8 mouse cellular contexts compared by ENCODE assay signal in genomic region chr1:87846801-87847474, GRCm38 (mm10). TPM values are rescaled to one million over a fixed set of nuclear protein-coding genes. Genes with fewer than 3 reads are reported as not detected.
A peak's percentile ranks its signal among the peaks of the same experiment; 100 is the strongest.
DNase-seq lines count a peak whose midpoint lies in the region; ATAC-seq lines count a peak whose summit lies in the region.

No protein-coding gene starts in this region.

- H3K9me3 ChIP-seq in embryonic facial prominence, embryonic 10.5 days: no peaks in the 10 kb centered on the region
- no peaks in the 10 kb centered on the region for H3K9me3 ChIP-seq in intestine, embryonic 16.5 days (ENCODE audit: control insufficient read depth, low read length)
- H3K9me3 ChIP-seq in liver, embryonic 16.5 days (replicated peaks; ENCODE audit: control insufficient read depth, low read length): no peaks in the 10 kb centered on the region
- H3K9me3 ChIP-seq in stomach, embryonic 14.5 days (ENCODE audit: control insufficient read depth, low read depth, low read length): no peaks in the 10 kb centered on the region

- H3K4me1 ChIP-seq in embryonic facial prominence, embryonic 10.5 days: peaks cover 33% of the 10 kb centered on the region
- H3K4me1 ChIP-seq in intestine, embryonic 16.5 days (ENCODE audit: control insufficient read depth, insufficient read depth, low read length): peaks cover 13% of the 10 kb centered on the region
- H3K4me1 ChIP-seq in liver, embryonic 16.5 days (ENCODE audit: control insufficient read depth, low read depth, low read length): peaks cover 13% of the 10 kb centered on the region
- peaks cover 15% of the 10 kb centered on the region; the same call in 1 of the 2 replicates for H3K4me1 ChIP-seq in stomach, embryonic 14.5 days (ENCODE audit: control insufficient read depth, insufficient read depth, low read length)

- no peaks in the 10 kb centered on the region for H3K36me3 ChIP-seq in embryonic facial prominence, embryonic 10.5 days (replicated peaks)
- H3K36me3 ChIP-seq in intestine, embryonic 16.5 days (ENCODE audit: control insufficient read depth, insufficient read depth, low read length): no peaks in the 10 kb centered on the region
- no peaks in the 10 kb centered on the region for H3K36me3 ChIP-seq in liver, embryonic 16.5 days (ENCODE audit: control insufficient read depth, insufficient read depth)
- no peaks in the 10 kb centered on the region for H3K36me3 ChIP-seq in stomach, embryonic 14.5 days (ENCODE audit: control insufficient read depth, insufficient read depth, low read length)

- H3K27ac ChIP-seq in embryonic facial prominence, embryonic 10.5 days (replicated peaks): peak overlapping the region; percentile 41; the same call in 1 of the 2 replicates
- 0 out of 2 replicates have a peak overlapping the region, but pooled peaks have one; percentile 33 for H3K27ac ChIP-seq in intestine, embryonic 16.5 days (ENCODE audit: low read length)
- no peak overlapping the region for H3K27ac ChIP-seq in liver, embryonic 16.5 days (ENCODE audit: low read length)
- H3K27ac ChIP-seq in stomach, embryonic 14.5 days (ENCODE audit: low read length): 0 out of 2 replicates have a peak overlapping the region, but pooled peaks have one; percentile 48

- H3K4me2 ChIP-seq in intestine, embryonic 16.5 days (ENCODE audit: low read depth, low read length): no peak overlapping the region
- no peak overlapping the region for H3K4me2 ChIP-seq in liver, embryonic 16.5 days (ENCODE audit: low read depth, low read length)
- H3K4me2 ChIP-seq in stomach, embryonic 14.5 days (replicated peaks; ENCODE audit: low read depth, low read length): no peak overlapping the region

- peak; percentile 68 for ATAC-seq in intestine, embryonic 16.5 days
- ATAC-seq in liver, embryonic 16.5 days (ENCODE audit: low read depth): peak; percentile 70
- peak; percentile 63; the same call in 1 of the 2 replicates for ATAC-seq in stomach, embryonic 14.5 days (ENCODE audit: insufficient number of reproducible peaks, insufficient read depth, low FRiP score, low read depth)

- H3K9ac ChIP-seq in intestine, embryonic 16.5 days (ENCODE audit: low read depth, low read length): no peak overlapping the region
- H3K9ac ChIP-seq in liver, embryonic 16.5 days (ENCODE audit: low read depth, low read length): no peak overlapping the region
- no peak overlapping the region for H3K9ac ChIP-seq in stomach, embryonic 14.5 days (replicated peaks; ENCODE audit: low read depth, low read length)

- no peaks in the 10 kb centered on the region for H3K27me3 ChIP-seq in embryonic facial prominence, embryonic 10.5 days (replicated peaks; ENCODE audit: low read depth, poor library complexity, severe bottlenecking)
- no peaks in the 10 kb centered on the region for H3K27me3 ChIP-seq in intestine, embryonic 16.5 days (replicated peaks; ENCODE audit: control insufficient read depth, insufficient read depth, low read length)
- no peaks in the 10 kb centered on the region for H3K27me3 ChIP-seq in liver, embryonic 16.5 days (ENCODE audit: control insufficient read depth, insufficient read depth, low read depth, low read length)
- no peaks in the 10 kb centered on the region for H3K27me3 ChIP-seq in stomach, embryonic 14.5 days (ENCODE audit: control insufficient read depth, insufficient read depth, low read length)

- WGBS in embryonic facial prominence, embryonic 10.5 days: 23% methylated on average over 2 of the region's 2 CpGs
- WGBS in intestine, embryonic 16.5 days: 22% methylated on average over 2 of the region's 2 CpGs
- 18% methylated on average over 2 of the region's 2 CpGs for WGBS in liver, embryonic 16.5 days (ENCODE audit: insufficient replicate concordance)
- 18% methylated on average over 2 of the region's 2 CpGs for WGBS in stomach, embryonic 14.5 days

- no peak overlapping the region for H3K4me3 ChIP-seq in embryonic facial prominence, embryonic 10.5 days
- no peak overlapping the region for H3K4me3 ChIP-seq in intestine, embryonic 16.5 days (ENCODE audit: low read length)
- no peak overlapping the region for H3K4me3 ChIP-seq in liver, embryonic 16.5 days (ENCODE audit: low read depth, low read length)
- H3K4me3 ChIP-seq in stomach, embryonic 14.5 days (ENCODE audit: low read depth, low read length): no peak overlapping the region

- DNase-seq in ovary, postnatal 14 days (ENCODE audit: low spot score): peak; percentile 25
- DNase-seq in ovary, postnatal 10 days (ENCODE audit: low spot score): no peak
- peak; percentile 61 for DNase-seq in embryonic facial prominence, embryonic 10.5 days (ENCODE audit: low spot score)
- no peak for DNase-seq in right cerebral cortex, postnatal 14 days
- no peak for DNase-seq in layer of hippocampus, adult 11-12 months (ENCODE audit: low spot score)

RNA-seq across cellular contexts. Expression of gene Dgkd, which starts 6.1 kb away (rescaled TPM):
- 39.3 and 41.3 TPM in 2 replicates for polyA plus RNA-seq in embryonic facial prominence, embryonic 10.5 days (2016; fragmentation: Nextera tagmentation; extraction: Ambion mirVana)
- 24.0 and 26.9 TPM in 2 replicates for polyA plus RNA-seq in intestine, embryonic 16.5 days (2015; fragmentation: Nextera tagmentation; extraction: Ambion mirVana)
- 9.8 and 11.9 TPM in 2 replicates for polyA plus RNA-seq in liver, embryonic 16.5 days (2015; fragmentation: Nextera tagmentation; extraction: Ambion mirVana)
- 31.0 and 35.1 TPM in 2 replicates for polyA plus RNA-seq in stomach, embryonic 14.5 days (2014; fragmentation: Nextera tagmentation; extraction: Ambion mirVana)

RNA-seq across cellular contexts. Expression of gene Sag, which starts 43.5 kb away (rescaled TPM):
- polyA plus RNA-seq in embryonic facial prominence, embryonic 10.5 days (2016; fragmentation: Nextera tagmentation; extraction: Ambion mirVana): 4.8 and 5.6 TPM in 2 replicates
- 0.72 and 0.91 TPM in 2 replicates for polyA plus RNA-seq in intestine, embryonic 16.5 days (2015; fragmentation: Nextera tagmentation; extraction: Ambion mirVana)
- polyA plus RNA-seq in liver, embryonic 16.5 days (2015; fragmentation: Nextera tagmentation; extraction: Ambion mirVana): 0.46 and 0.50 TPM in 2 replicates
- polyA plus RNA-seq in stomach, embryonic 14.5 days (2014; fragmentation: Nextera tagmentation; extraction: Ambion mirVana): 2.6 and 2.7 TPM in 2 replicates

Comparison
In these comparisons a context has a peak if more than half of its experiments do, and no peak if none do; other contexts are left out.
1. DNase-seq: peak in ovary, postnatal 14 days (single experiment) and embryonic facial prominence, embryonic 10.5 days (single experiment); none in ovary, postnatal 10 days (single experiment), right cerebral cortex, postnatal 14 days (single experiment) and layer of hippocampus, adult 11-12 months (single experiment).
2. Peak in every context shown above with its lines, with median percentiles within 50 percentile points of each other: ATAC-seq.